Mouse (Mus musculus) neural tube, embryonic 14.5 days (tissue): ENCODE measurements around the gene Cep128. TPM values are rescaled to one million over a fixed set of nuclear protein-coding genes. Genes with fewer than 3 reads are reported as not detected.
"Not testable (repeated sequence)": the region's sequence is repeated elsewhere in the genome, so short reads cannot be mapped to it uniquely, and the experiment has no call there.

Experiments used
- ATAC-seq: fragments of 200-750 bp; cut with Nextera tagmentation; 2 replicates; pipeline ENCODE4 v1.8.0; 2017; ENCODE audit warnings: low read depth, mild to moderate bottlenecking, moderate TSS enrichment, moderate library complexity
- H3K27ac ChIP-seq: fragments of 300-500 bp; sonication (generic); 2 replicates; pipeline ENCODE4 v1.5.1; 2014; ENCODE audit warnings: low read depth, mild to moderate bottlenecking, control low read depth, low read length, moderate library complexity, mixed read lengths
- H3K27me3 ChIP-seq: fragments of 300-500 bp; sonication (generic); 2 replicates; pipeline ENCODE4 v1.6.1; 2014; ENCODE audit warnings: low read length; ENCODE audit not compliant: control insufficient read depth, insufficient read depth
- H3K36me3 ChIP-seq: fragments of 300-500 bp; sonication (generic); 2 replicates; pipeline ENCODE4 v1.6.1; 2014; ENCODE audit warnings: low read length, mixed read lengths; ENCODE audit not compliant: control insufficient read depth, insufficient read depth
- H3K4me1 ChIP-seq: fragments of 300-500 bp; sonication (generic); 2 replicates; pipeline ENCODE4 v1.6.1; 2014; ENCODE audit warnings: low read length; ENCODE audit not compliant: control insufficient read depth, insufficient read depth
- H3K4me2 ChIP-seq: fragments of 300-500 bp; sonication (generic); 2 replicates; pipeline ENCODE4 v1.6.1; 2014; ENCODE audit warnings: mild to moderate bottlenecking, low read depth, low read length, control low read depth
- H3K4me3 ChIP-seq: fragments of 300-500 bp; sonication (generic); 2 replicates; pipeline ENCODE4 v1.5.1; 2014; ENCODE audit warnings: low read depth, low read length, control low read depth, mixed read lengths
- H3K9ac ChIP-seq: fragments of 300-500 bp; sonication (generic); replicated peaks from 2 replicates; pipeline ENCODE4 v1.6.1; 2014; ENCODE audit warnings: low read depth, mild to moderate bottlenecking, control low read depth, low read length, mixed read lengths
- H3K9me3 ChIP-seq: fragments of 300-500 bp; sonication (generic); 2 replicates; pipeline ENCODE4 v1.6.1; 2016; ENCODE audit warnings: low read length; ENCODE audit not compliant: control insufficient read depth
- WGBS: fragments of 180-500 bp; shearing (Covaris S2); extraction: QIAGEN DNeasy Blood & Tissue Kit; methylation state at CpG from one replicate; pipeline ENCODE4 v1.1.7; 2014; 5-methylcytosine and 5-hydroxymethylcytosine counted together
- polyA plus RNA-seq: library from polyadenylated mRNA; unstranded; fragments of >200 nt; fragmentation: Nextera tagmentation; extraction: Ambion mirVana; gene quantifications from 2 replicates; pipeline ENCODE4 v1.2.1, GENCODE M21; 2014

Cep128 gene
- polyA plus RNA-seq, 1 experiment from 2014 or later, result 3.6 TPM

GRCm38 (mm10) chr12:91008736-91009135 is 375.5 kb downstream of the Cep128 start:
- H3K4me2 ChIP-seq, result no peak overlapping the region
- H3K9ac ChIP-seq, result no peak overlapping the region
- H3K27ac ChIP-seq, result no peak overlapping the region
- H3K4me1 ChIP-seq, result no peaks in the 10 kb centered on the region
- H3K9me3 ChIP-seq, result no peaks in the 10 kb centered on the region
- 91% methylated on average over 5 of the region's 5 CpGs for WGBS
- no peak overlapping the region for H3K4me3 ChIP-seq
- no peak for ATAC-seq
- no peaks in the 10 kb centered on the region for H3K27me3 ChIP-seq
- H3K36me3 ChIP-seq, result no peaks in the 10 kb centered on the region

- ATAC-seq, result no peak
- Histone ChIP-seq H3K9ac (no peak overlapping the region), H3K9me3 (no peaks in the 10 kb centered on the region), H3K36me3 (no peaks in the 10 kb centered on the region), H3K4me2 (no peak overlapping the region), H3K27ac (no peak overlapping the region), H3K4me3 (no peak overlapping the region), H3K27me3 (no peaks in the 10 kb centered on the region), H3K4me1 (no peaks in the 10 kb centered on the region)
- 83% methylated on average over 3 of the region's 3 CpGs for WGBS
Observed at GRCm38 (mm10) chr12:91008170-91008569, 376.0 kb downstream of the Cep128 start.

DNA sequence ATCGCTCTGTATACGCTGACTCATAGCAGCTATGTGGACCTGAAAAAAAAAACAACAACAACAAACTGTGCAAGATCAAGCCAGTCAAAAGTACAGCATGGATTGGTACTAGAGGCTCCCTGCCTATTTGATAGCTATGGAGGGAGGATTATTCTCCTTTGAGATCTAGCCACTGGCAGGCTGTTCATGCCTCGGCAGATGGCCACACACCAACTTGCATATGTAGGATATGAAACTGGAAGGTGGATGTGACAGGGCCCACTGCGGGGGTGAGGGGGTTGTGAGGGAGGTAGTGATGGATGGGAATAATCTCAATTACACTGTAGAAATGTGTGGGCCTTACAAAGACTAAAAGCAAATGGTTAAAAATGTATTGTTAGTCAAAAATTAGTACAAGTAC is 386.7 kb downstream of the Cep128 start:
- ATAC-seq, result no peak
- Histone ChIP-seq H3K4me1 (no peaks in the 10 kb centered on the region), H3K9ac (no peak overlapping the region), H3K4me3 (no peak overlapping the region), H3K27ac (no peak overlapping the region), H3K9me3 (no peaks in the 10 kb centered on the region), H3K36me3 (no peaks in the 10 kb centered on the region), H3K27me3 (no peaks in the 10 kb centered on the region), H3K4me2 (no peak overlapping the region)
- whole genome bisulfite sequencing, result 92% methylated on average over 4 of the region's 4 CpGs

DNA sequence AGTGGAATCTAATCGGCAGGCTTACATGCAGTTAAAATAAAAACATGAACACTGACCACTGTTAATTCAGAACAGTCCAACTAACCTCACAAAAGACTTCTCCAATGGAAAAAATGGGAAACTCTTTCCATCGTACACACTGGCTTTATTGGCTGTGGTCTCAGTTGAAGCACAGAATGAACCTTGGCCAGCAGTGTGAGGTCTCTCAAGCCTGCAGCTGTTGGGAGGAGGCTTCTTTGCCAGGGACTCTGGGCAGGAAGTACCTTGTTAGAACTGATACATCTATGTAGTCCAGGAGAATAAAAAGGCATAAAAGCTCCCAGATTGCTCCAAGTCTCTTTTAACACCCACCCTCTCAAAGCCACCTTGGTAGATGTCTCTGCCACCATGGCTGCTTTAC is 390.9 kb downstream of the Cep128 start:
- H3K4me3 ChIP-seq, result no peak overlapping the region
- H3K27ac ChIP-seq, result no peak overlapping the region
- no peaks in the 10 kb centered on the region for H3K9me3 ChIP-seq
- H3K27me3 ChIP-seq, result no peaks in the 10 kb centered on the region
- H3K4me1 ChIP-seq, result no peaks in the 10 kb centered on the region
- no peak overlapping the region for H3K9ac ChIP-seq
- no peaks in the 10 kb centered on the region for H3K36me3 ChIP-seq
- 91% methylated on average over 2 of the region's 2 CpGs for WGBS
- H3K4me2 ChIP-seq, result no peak overlapping the region
- ATAC-seq, result no peak

- Histone ChIP-seq H3K4me1 (no peaks in the 10 kb centered on the region), H3K9me3 (no peaks in the 10 kb centered on the region), H3K4me2 (no peak overlapping the region), H3K4me3 (no peak overlapping the region), H3K9ac (no peak overlapping the region), H3K27me3 (no peaks in the 10 kb centered on the region), H3K27ac (no peak overlapping the region), H3K36me3 (no peaks in the 10 kb centered on the region)
- no peak for ATAC-seq
- 82% methylated on average over 2 of the region's 2 CpGs for WGBS
Observed at GRCm38 (mm10) chr12:90987782-90988181, 396.4 kb downstream of the Cep128 start.

DNA sequence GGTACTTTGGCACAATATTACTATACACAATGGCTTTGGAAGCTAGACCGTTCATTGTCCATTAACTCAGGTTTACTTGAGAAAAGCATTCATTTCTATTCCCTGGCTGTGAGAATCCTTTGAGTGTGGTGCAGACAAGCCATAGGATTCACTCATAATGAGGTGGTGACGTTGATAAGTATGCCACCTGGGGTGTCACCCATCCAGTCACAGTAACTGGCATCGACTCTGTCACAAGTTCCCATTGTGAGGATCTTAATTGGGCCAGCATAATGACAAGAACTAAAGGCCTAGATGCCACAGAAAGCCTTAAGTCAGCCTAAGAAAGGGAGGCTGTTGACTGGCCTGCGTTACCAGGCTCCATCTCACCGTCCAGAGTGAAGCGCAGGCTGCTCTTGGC is 396.9 kb downstream of the Cep128 start:
- Histone ChIP-seq H3K36me3 (no peaks in the 10 kb centered on the region), H3K4me2 (no peak overlapping the region), H3K4me1 (no peaks in the 10 kb centered on the region), H3K4me3 (no peak overlapping the region), H3K27me3 (no peaks in the 10 kb centered on the region), H3K9ac (no peak overlapping the region), H3K9me3 (no peaks in the 10 kb centered on the region), H3K27ac (no peak overlapping the region)
- 65% methylated on average over 6 of the region's 6 CpGs for WGBS
- ATAC-seq, result no peak

DNA sequence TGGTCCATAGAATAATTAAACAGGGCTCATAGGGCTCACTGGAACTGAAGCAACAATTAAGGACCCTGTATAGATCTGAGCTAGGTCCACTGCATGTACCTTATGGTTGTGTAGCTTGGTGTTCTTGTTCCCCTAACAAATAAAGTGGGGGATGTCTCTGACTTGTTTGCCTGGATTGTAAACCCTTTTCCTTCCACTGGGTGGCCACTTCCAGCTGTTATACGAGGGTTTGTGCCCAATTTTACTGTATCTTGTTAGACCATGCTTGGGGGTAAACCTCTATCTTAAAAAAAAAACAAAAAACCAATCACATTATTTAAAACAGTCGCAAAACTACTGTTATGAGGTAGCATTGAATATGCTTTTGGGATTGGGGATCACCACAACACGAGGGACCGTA is 402.2 kb downstream of the Cep128 start:
- H3K4me2 ChIP-seq, result no peak overlapping the region
- no peak for ATAC-seq

DNA sequence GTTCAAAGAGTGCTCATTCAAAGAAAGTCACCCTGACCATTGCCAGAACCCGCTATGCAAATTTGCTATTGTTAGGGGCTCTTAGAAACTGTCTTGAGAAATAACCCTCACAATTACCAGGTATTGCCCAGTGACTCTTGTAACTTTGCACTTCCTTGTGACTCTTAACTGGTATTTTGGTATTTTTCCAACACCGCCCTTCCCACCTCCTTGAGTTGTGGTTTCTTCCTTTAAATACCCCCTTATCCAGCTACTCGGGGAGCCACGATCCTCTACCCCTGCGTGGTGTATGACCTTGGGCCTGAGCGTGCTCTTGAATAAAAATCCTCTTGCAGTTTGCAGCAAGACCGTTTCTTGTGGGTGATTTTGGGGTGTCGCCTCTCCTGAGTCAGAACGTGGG is 407.8 kb downstream of the Cep128 start:
- not testable (repeated sequence) for H3K4me2 ChIP-seq, H3K27ac ChIP-seq, ATAC-seq, H3K4me3 ChIP-seq, H3K9me3 ChIP-seq, H3K9ac ChIP-seq, H3K36me3 ChIP-seq, H3K4me1 ChIP-seq, H3K27me3 ChIP-seq
- WGBS, result 87% methylated on average over 9 of the region's 9 CpGs

More for the DNA sequence above, 402.2 kb downstream of the Cep128 start:
- no peak overlapping the region for H3K27ac ChIP-seq
- no peaks in the 10 kb centered on the region for H3K36me3 ChIP-seq
- 86% methylated on average over 4 of the region's 4 CpGs for WGBS
- H3K4me1 ChIP-seq, result no peaks in the 10 kb centered on the region
- no peaks in the 10 kb centered on the region for H3K9me3 ChIP-seq
- no peak overlapping the region for H3K4me3 ChIP-seq
- no peak overlapping the region for H3K9ac ChIP-seq
- H3K27me3 ChIP-seq, result no peaks in the 10 kb centered on the region

DNA sequence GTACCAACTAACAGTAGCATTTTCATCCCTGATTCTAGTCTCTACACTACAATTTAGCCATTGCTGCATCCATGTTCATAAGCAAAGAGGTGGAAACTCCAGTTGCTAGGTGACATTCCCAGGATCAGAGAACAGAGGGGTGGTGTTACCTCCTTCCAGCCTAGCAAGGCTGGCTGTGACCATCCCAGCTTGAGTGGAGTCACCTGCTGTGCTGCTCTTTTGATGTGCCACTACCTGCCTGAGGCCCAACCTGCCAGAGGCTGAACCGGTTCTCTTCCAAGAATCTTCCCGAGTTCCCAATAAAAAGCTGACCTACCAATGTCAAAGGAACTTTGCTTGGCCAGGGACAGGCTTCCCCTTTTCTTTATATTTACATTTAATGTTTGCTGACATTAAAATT is 408.8 kb downstream of the Cep128 start:
- ATAC-seq, result no peak

DNA sequence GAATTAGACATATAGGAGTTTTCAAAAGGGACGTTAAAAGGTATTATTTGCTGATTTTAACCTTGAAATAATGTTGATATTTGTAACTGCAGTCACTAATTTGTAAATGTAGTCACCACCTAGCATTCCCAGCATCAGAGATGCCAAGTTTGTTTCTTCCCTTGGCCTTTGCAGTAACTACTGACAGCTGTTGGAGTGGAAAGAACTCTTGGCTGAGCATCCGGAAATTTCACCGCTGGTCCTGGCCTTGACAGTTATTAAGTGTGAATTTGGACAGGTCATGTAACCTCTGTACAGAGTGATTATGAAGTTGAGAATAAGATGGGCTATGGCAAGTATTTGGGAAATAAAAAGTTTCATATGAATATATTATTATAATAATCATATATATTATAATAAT is 413.1 kb downstream of the Cep128 start:
- no peak for ATAC-seq
- Histone ChIP-seq H3K27me3 (no peaks in the 10 kb centered on the region), H3K4me3 (no peak overlapping the region), H3K36me3 (no peaks in the 10 kb centered on the region), H3K27ac (no peak overlapping the region), H3K4me1 (no peaks in the 10 kb centered on the region), H3K4me2 (no peak overlapping the region), H3K9ac (no peak overlapping the region), H3K9me3 (no peaks in the 10 kb centered on the region)
- WGBS, result 92% methylated on average over 3 of the region's 3 CpGs

More for the DNA sequence above, 408.8 kb downstream of the Cep128 start:
- 44% methylated on average over 2 of the region's 2 CpGs for WGBS
- Histone ChIP-seq H3K9me3 (no peaks in the 10 kb centered on the region), H3K9ac (no peak overlapping the region), H3K4me1 (no peaks in the 10 kb centered on the region), H3K4me2 (no peak overlapping the region), H3K27ac (no peak overlapping the region), H3K4me3 (no peak overlapping the region), H3K36me3 (no peaks in the 10 kb centered on the region), H3K27me3 (no peaks in the 10 kb centered on the region)
